8 mouse cellular contexts compared by ENCODE assay signal in the genomic region with DNA sequence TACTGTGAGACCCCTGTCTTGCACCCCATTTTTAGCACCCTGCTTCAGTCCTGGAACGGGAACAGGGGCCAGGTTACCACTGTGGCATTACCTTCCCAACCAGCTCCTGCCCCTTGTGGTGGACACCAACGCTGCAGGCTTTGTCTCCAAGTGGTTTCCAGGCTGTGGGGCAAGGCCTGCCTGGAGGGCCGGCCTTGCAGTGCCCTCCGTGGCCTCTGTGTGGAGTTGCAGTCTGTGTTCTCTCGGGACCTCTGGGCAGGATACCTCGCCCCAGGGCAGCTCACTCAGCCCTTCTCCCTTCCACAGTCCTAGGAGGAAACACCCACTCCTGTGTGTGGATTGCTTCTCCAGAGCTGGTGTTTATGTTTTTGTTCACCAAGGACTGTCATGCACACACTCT. TPM values are rescaled to one million over a fixed set of nuclear protein-coding genes. Genes with fewer than 3 reads are reported as not detected.
A peak's percentile ranks its signal among the peaks of the same experiment; 100 is the strongest.
DNase-seq lines count a peak whose midpoint lies in the region; ATAC-seq and TF ChIP-seq lines count a peak whose summit lies in the region.

No protein-coding gene starts in this region.

- no peaks in the 10 kb centered on the region for H3K27me3 ChIP-seq in cerebellum, adult 2 months (ENCODE audit: control insufficient read depth, insufficient read depth, low read length)
- H3K27me3 ChIP-seq in lung, embryonic 15.5 days = no peaks in the 10 kb centered on the region

- H3K27ac ChIP-seq in cerebellum, adult 2 months (ENCODE audit: insufficient read depth, low read length) = no peak overlapping the region
- H3K27ac ChIP-seq in lung, embryonic 15.5 days = no peak overlapping the region; the same call in 1 of the 2 replicates

- no peaks in the 10 kb centered on the region for H3K9me3 ChIP-seq in lung, embryonic 15.5 days

- no peaks in the 10 kb centered on the region for H3K36me3 ChIP-seq in lung, embryonic 15.5 days

- TF ChIP-seq CTCF in cerebellum, adult 2 months (IDR thresholded peaks at IDR 0.05; ENCODE audit: borderline replicate concordance, insufficient read depth, low read depth, low read length) = peak; percentile 87

- H3K9ac ChIP-seq in lung, embryonic 15.5 days = 0 out of 2 replicates have a peak overlapping the region, but pooled peaks have one; percentile 5

- no peak overlapping the region for H3K4me3 ChIP-seq in cerebellum, adult 2 months (replicated peaks; ENCODE audit: insufficient read depth, low read depth, low read length)
- no peak overlapping the region for H3K4me3 ChIP-seq in lung, embryonic 15.5 days

- ATAC-seq in frontal cortex, adult (ENCODE audit: low TSS enrichment) = peak; percentile 83
- peak; percentile 97 to 99 for ATAC-seq in hematopoietic stem cell, adult 5-6 weeks (replicated peaks in 1 of 2; ENCODE audit: insufficient read depth in 1 of 2, low FRiP score in 2 of 2, low TSS enrichment in 1 of 2, low read depth in 1 of 2, poor library complexity in 2 of 2, severe bottlenecking in 2 of 2)
- peak; percentile 87 for ATAC-seq in lung, embryonic 15.5 days (ENCODE audit: borderline replicate concordance, extremely low read depth, low FRiP score, low TSS enrichment)

- peaks cover 8% of the 10 kb centered on the region; the same call in 1 of the 2 replicates for H3K4me1 ChIP-seq in cerebellum, adult 2 months (ENCODE audit: control insufficient read depth, insufficient read depth, low read length)
- H3K4me1 ChIP-seq in lung, embryonic 15.5 days = peaks cover 18% of the 10 kb centered on the region

- H3K4me2 ChIP-seq in lung, embryonic 15.5 days = no peak overlapping the region

- WGBS in cerebellum, adult 2 months = 6% methylated on average over 6 of the region's 6 CpGs
- WGBS in lung, embryonic 15.5 days = 2% methylated on average over 6 of the region's 6 CpGs

- DNase-seq in MN1 (ENCODE audit: low spot score) = peak; percentile 78
- peak; percentile 85 for DNase-seq in cerebellum, adult 2 months
- peak; percentile 48 to 60 for DNase-seq in layer of hippocampus, adult 8-10 months (ENCODE audit: low spot score in 2 of 2)
- peak; percentile 92 for DNase-seq in retina, postnatal 1 day
- DNase-seq in urinary bladder, postnatal 10 days (ENCODE audit: low spot score) = peak; percentile 53

- no peak for TF ChIP-seq POLR2A in cerebellum, adult 2 months (IDR thresholded peaks at IDR 0.05; ENCODE audit: borderline replicate concordance, insufficient read depth, low read length)

RNA-seq across cellular contexts. Expression of a gene that starts 43.2 kb away (rescaled TPM):
- 4.9 and 5.6 TPM in 2 replicates for polyA plus RNA-seq in cerebellum, adult 2 months (2012; rRNA removed)
- total RNA-seq in hematopoietic stem cell, adult 5-6 weeks (2017) = 0.55 TPM in 1 of 2 replicates, not detected in the other
- total RNA-seq in layer of hippocampus, adult 8-10 months (2022) = 1 to 10 TPM in 1 of 4 experiments, under 1 TPM in 3; 0.68 to 1.7 (median 0.86) TPM
- 0.40 and 0.64 TPM in 2 replicates for polyA plus RNA-seq in lung, embryonic 15.5 days (2015; fragmentation: Nextera tagmentation; extraction: Ambion mirVana)
